Mouse (Mus musculus): ENCODE data around the gene Nlrc5.

Nlrc5 gene

GRCm38 (mm10) chr8:94528245-94528644, 94.1 kb downstream of the Nlrc5 start:
- peak; percentile 57 to 60 for DNase-seq (ENCODE audit: low spot score in 2 of 2)

GRCm38 (mm10) chr8:94529875-94530274, 95.7 kb downstream of the Nlrc5 start:
- DNase-seq (ENCODE audit: low spot score in 2 of 2), result no peak

- DNase-seq (ENCODE audit: low spot score in 2 of 2), result no peak
Measured at GRCm38 (mm10) chr8:94530643-94531042, 96.5 kb downstream of the Nlrc5 start.

GRCm38 (mm10) chr8:94532000-94532399, 97.8 kb downstream of the Nlrc5 start:
- DNase-seq (ENCODE audit: low spot score in 2 of 2), result peak in 1 of 2 experiments; percentile 13

- peak in 1 of 2 experiments; percentile 2 for DNase-seq (ENCODE audit: low spot score in 2 of 2)
Measured at GRCm38 (mm10) chr8:94532525-94532872, 98.3 kb downstream of the Nlrc5 start.

- DNase-seq (ENCODE audit: low spot score in 2 of 2), result peak; percentile 32 to 38
Measured at GRCm38 (mm10) chr8:94532873-94533671, 98.9 kb downstream of the Nlrc5 start, which contains the start of gene Cpne2. Cpne2 (plus strand) TSS chr8:94532990.

- no peak for DNase-seq (ENCODE audit: low spot score in 2 of 2)
Measured at GRCm38 (mm10) chr8:94534612-94535011, 100.5 kb downstream of the Nlrc5 start.

GRCm38 (mm10) chr8:94535631-94536030, 101.5 kb downstream of the Nlrc5 start:
- no peak for DNase-seq (ENCODE audit: low spot score in 2 of 2)

- no peak for DNase-seq (ENCODE audit: low spot score in 2 of 2)
Measured at GRCm38 (mm10) chr8:94537456-94537855, 103.3 kb downstream of the Nlrc5 start.

- no peak for DNase-seq (ENCODE audit: low spot score in 2 of 2)
Measured at GRCm38 (mm10) chr8:94540025-94540424, 105.9 kb downstream of the Nlrc5 start.

- no peak for DNase-seq (ENCODE audit: low spot score in 2 of 2)
Measured at GRCm38 (mm10) chr8:94540889-94541795, 107.0 kb downstream of the Nlrc5 start.

GRCm38 (mm10) chr8:94543981-94544380, 109.8 kb downstream of the Nlrc5 start:
- no peak for DNase-seq (ENCODE audit: low spot score in 2 of 2)

GRCm38 (mm10) chr8:94549041-94549440, 114.9 kb downstream of the Nlrc5 start:
- DNase-seq (ENCODE audit: low spot score in 2 of 2), result no peak

- DNase-seq (ENCODE audit: low spot score in 2 of 2), result no peak
Measured at GRCm38 (mm10) chr8:94549482-94549881, 115.3 kb downstream of the Nlrc5 start.

GRCm38 (mm10) chr8:94549998-94550397, 115.8 kb downstream of the Nlrc5 start:
- DNase-seq (ENCODE audit: low spot score in 2 of 2), result no peak

- DNase-seq (ENCODE audit: low spot score in 2 of 2), result peak; percentile 51 to 61
Measured at GRCm38 (mm10) chr8:94551471-94552422, 117.6 kb downstream of the Nlrc5 start.

GRCm38 (mm10) chr8:94552696-94553095, 118.5 kb downstream of the Nlrc5 start:
- DNase-seq (ENCODE audit: low spot score in 2 of 2), result no peak

GRCm38 (mm10) chr8:94557281-94557680, 123.1 kb downstream of the Nlrc5 start:
- DNase-seq (ENCODE audit: low spot score in 2 of 2), result no peak

GRCm38 (mm10) chr8:94561256-94561655, 127.1 kb downstream of the Nlrc5 start:
- DNase-seq (ENCODE audit: low spot score in 2 of 2), result peak in 1 of 2 experiments; percentile 42

GRCm38 (mm10) chr8:94564421-94564820, 130.3 kb downstream of the Nlrc5 start:
- DNase-seq (ENCODE audit: low spot score in 2 of 2), result no peak

GRCm38 (mm10) chr8:94566033-94566432, 131.9 kb downstream of the Nlrc5 start:
- DNase-seq (ENCODE audit: low spot score in 2 of 2), result no peak
